Mouse (Mus musculus): Measurements from ENCODE around the gene Fam89b.

The Fam89b gene

GRCm38 (mm10) chr19:5684236-5684635 lies 45.2 kb downstream of the Fam89b start:
- DNase-seq (ENCODE audit: low spot score in 2 of 2) = no peak

DNA sequence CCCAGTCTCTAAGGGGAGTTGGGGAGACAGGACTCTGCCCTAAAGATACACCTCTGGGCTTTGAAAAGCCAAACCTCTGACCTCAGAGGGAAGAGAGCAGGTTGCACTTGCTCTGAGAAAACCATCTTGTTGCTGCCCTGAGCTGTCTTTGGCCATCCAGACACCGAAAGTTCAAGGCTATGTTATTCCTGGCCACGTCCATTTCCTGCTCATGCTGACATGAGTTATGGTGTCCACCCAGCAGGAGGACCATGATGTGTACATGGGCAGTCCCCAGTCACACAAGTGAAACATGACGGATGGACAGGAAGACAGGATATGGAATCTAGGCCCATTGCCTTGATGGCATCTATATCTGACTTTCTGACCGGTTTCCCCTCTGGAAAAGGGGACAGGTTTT lies 49.0 kb downstream of the Fam89b start:
- DNase-seq (ENCODE audit: low spot score in 2 of 2) = no peak

Measured in frontal cortex, postnatal 25 days (tissue).